Comparison of ENCODE assay signal across 10 mouse cellular contexts in the genomic region with DNA sequence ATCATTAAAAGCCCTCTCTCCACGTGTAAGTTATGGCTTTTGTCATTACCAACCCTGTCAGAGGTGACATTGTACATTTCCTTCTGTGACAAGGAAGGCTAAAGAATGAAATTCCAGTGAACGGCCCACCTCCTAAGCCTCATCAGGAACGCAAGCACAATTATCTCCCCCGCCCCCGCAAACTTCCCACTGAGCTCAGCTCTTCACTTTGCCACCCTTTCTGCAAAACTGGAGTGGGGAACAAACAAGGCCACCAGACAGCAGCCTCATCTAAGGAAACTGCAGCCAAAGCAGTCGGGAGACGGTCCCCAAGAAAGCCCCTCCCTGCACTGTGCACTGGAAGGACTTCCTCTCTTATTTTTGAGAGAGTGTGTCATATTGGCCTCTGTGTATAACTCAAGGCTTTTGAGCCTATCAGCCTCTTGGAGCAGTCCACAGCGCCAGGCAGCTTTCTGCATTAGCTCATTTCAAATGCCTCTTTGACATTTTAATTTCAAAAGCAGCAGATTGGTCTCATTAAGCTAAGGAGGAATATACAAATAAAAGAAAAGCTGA.
DNase-seq lines count a peak whose midpoint lies in the region; ATAC-seq lines count a peak whose summit lies in the region.
"Had no signal": no experiment of that assay in that cellular context is flagged by ENCODE, and none has a peak within 500 bp of the region (broad histone marks: within the 10 kb centered on the region; RNA-seq: fewer than 3 reads in every experiment).

No protein-coding gene starts in this region.

- intact Hi-C loops in left cerebral cortex, postnatal 14 days (cut with DNase I) = no loop called here
- intact Hi-C loops in left cerebral cortex, postnatal 4 days (cut with DNase I) = no loop called here

- WGBS in embryonic facial prominence, embryonic 10.5 days = 44% methylated on average over 8 of the region's 8 CpGs
- WGBS in heart, embryonic 11.5 days (ENCODE audit: insufficient replicate concordance) = 24% methylated on average over 8 of the region's 8 CpGs

- ATAC-seq in heart, embryonic 11.5 days (replicated peaks; ENCODE audit: insufficient number of reproducible peaks, low FRiP score, low TSS enrichment) = no peak
- ATAC-seq in inflammation-experienced regulatory T-cells, adult 6 months = no peak
- no peak for ATAC-seq in monocyte, adult 5-6 weeks (replicated peaks; ENCODE audit: insufficient number of reproducible peaks, low FRiP score, low TSS enrichment, poor library complexity, severe bottlenecking)

- H3K9ac ChIP-seq in heart, embryonic 11.5 days (ENCODE audit: low read depth, low read length) = no peak overlapping the region
- H3K9ac ChIP-seq: hindbrain, embryonic 12.5 days had no signal

- H3K4me1 ChIP-seq in embryonic facial prominence, embryonic 10.5 days = peaks cover 17% of the 10 kb centered on the region
- peaks cover 5% of the 10 kb centered on the region for H3K4me1 ChIP-seq in heart, embryonic 11.5 days (ENCODE audit: control insufficient read depth, insufficient read depth, low read length)
- H3K4me1 ChIP-seq: hindbrain, embryonic 12.5 days; megakaryocyte, embryonic 14.5 days had no signal

- H3K9me3 ChIP-seq in embryonic facial prominence, embryonic 10.5 days = no peaks in the 10 kb centered on the region
- no peaks in the 10 kb centered on the region for H3K9me3 ChIP-seq in heart, embryonic 11.5 days (replicated peaks; ENCODE audit: control insufficient read depth, low read length)
- H3K9me3 ChIP-seq: hindbrain, embryonic 12.5 days had no signal

- H3K36me3 ChIP-seq in embryonic facial prominence, embryonic 10.5 days (replicated peaks) = no peaks in the 10 kb centered on the region
- no peaks in the 10 kb centered on the region for H3K36me3 ChIP-seq in heart, embryonic 11.5 days (ENCODE audit: control insufficient read depth, insufficient read depth, low read length)
- H3K36me3 ChIP-seq: hindbrain, embryonic 12.5 days had no signal

- DNase-seq in left cerebral cortex, postnatal 14 days (ENCODE audit: low spot score in 2 of 2) = peak; percentile 30 to 35
- no peak for DNase-seq in left cerebral cortex, postnatal 4 days
- no peak for DNase-seq in embryonic facial prominence, embryonic 10.5 days (ENCODE audit: low spot score)
- peak; percentile 6 to 20 for DNase-seq in kidney, postnatal 36 days
- DNase-seq in spleen, postnatal 14 days (ENCODE audit: low spot score in 2 of 2) = no peak

- peak overlapping the region; percentile 25; the same call in 1 of the 2 replicates for H3K4me2 ChIP-seq in heart, embryonic 11.5 days
- H3K4me2 ChIP-seq: hindbrain, embryonic 12.5 days had no signal

- H3K27me3 ChIP-seq in embryonic facial prominence, embryonic 10.5 days (replicated peaks; ENCODE audit: low read depth, poor library complexity, severe bottlenecking) = no peaks in the 10 kb centered on the region
- H3K27me3 ChIP-seq in heart, embryonic 11.5 days (ENCODE audit: control insufficient read depth, insufficient read depth, low read length) = no peaks in the 10 kb centered on the region
- H3K27me3 ChIP-seq: hindbrain, embryonic 12.5 days; megakaryocyte, embryonic 14.5 days had no signal

- H3K27ac ChIP-seq in embryonic facial prominence, embryonic 10.5 days (replicated peaks) = peak overlapping the region; percentile 59; the same call in 1 of the 2 replicates
- H3K27ac ChIP-seq in heart, embryonic 11.5 days (ENCODE audit: low read depth, low read length) = no peak overlapping the region
- H3K27ac ChIP-seq: hindbrain, embryonic 12.5 days had no signal

- no peak overlapping the region for H3K4me3 ChIP-seq in embryonic facial prominence, embryonic 10.5 days
- no peak overlapping the region for H3K4me3 ChIP-seq in heart, embryonic 11.5 days (ENCODE audit: low read depth, low read length)
- H3K4me3 ChIP-seq: hindbrain, embryonic 12.5 days; megakaryocyte, embryonic 14.5 days had no signal

Comparison
In these comparisons a context has a peak if more than half of its experiments do, and no peak if none do; other contexts are left out.
1. DNase-seq: peak in left cerebral cortex, postnatal 14 days (2 of 2) and kidney, postnatal 36 days (2 of 2); none in left cerebral cortex, postnatal 4 days (single experiment), embryonic facial prominence, embryonic 10.5 days (single experiment) and spleen, postnatal 14 days (0 of 2).